Mouse (Mus musculus): ENCODE data around the gene Gm5788. TPM values are rescaled to one million over a fixed set of nuclear protein-coding genes. Genes with fewer than 3 reads are reported as not detected.

Gene Gm5788
- not detected for total RNA-seq (2023)

DNA sequence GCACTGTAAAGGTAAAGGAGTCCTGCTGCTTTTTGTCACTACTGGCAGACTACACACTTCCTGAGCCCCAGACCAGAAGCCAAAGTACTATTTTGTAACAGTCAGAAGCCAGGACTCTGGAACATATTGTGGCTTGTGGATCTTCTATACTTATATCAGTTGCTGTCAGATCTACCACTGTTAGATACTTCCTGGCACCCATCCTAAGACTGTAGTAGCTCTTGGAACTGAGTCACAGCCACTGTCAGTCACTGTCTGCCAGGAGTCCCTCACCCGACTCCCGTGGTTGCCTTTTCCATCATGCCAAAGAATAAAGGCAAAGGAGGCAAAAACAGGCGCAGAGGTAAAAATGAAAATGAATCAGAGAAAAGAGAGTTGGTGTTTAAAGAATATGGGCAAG, at the start of gene Gm5788:
Gene Gm5788 (plus strand): TSS at position 301 of the 400 bp plus-strand sequence.

DNA sequence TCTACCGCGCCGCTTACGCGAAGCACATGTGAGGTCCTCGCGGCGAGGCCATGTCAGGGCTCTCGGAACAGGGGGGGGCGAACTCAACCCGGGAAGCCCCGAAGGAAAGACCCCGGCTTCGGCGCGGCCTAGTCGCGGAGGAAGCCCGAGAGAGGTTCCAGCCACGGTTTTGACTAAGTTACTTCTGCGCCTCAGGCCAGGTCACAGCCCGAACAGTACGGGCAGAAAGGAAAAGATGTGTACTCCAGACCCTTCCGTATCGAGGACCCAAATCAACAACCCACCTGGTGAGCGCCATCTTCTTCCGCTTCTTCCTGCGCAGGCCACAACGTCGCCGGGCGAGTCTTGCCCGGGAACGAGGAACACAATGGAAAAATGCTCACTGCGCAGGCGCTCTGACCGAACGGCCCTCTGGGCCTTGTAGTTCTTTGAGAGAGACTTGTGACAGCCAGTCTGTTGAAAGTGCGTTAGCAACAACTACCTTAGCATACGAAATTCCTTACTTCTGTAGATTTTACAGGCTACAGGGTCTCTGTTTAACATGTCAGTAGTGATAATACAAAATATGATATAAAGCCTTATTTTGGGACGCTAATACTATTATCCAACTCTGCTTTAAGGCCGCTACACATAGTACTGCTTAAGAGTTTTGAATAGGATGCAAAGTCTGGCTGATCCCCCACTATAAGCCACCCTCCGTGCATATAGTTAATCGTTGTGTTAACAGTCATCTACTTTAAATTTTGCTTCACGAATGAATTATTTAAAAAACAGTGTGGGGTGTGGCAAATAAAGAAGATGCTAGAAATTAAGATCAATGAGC, 22.3 kb upstream of the Gm5788 start, which contains the start of gene Snw1:
Gene Snw1 (minus strand): TSS at position 311 of the 823 bp plus-strand sequence.

DNA sequence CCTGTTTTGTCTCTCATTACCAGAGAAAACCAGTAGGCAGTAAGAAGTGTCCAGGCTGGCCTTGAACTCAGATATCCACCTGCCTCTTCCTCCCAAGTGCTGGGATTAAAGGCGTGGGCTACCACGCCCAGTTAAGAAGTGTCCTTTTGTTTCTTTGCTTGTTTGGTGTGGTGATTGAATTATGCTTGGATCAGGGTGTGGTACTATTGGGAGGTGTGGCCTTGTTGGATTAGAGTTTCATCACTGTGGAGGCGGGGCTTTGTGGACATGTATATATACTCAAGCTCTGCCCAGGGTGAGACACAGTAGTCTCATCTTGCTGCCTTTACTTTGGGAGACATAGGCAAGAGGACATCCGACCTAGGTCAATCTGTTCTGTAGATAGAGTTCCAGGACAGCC, 19.5 kb downstream of the Gm5788 start, which contains the start of gene Gm8300:
Gene Gm8300 (plus strand): TSS at position 301 of the 400 bp plus-strand sequence.

Other genes with a start within 250 kb of the Gm5788 start
- gene Vipas39, start 228.5 kb upstream of the Gm5788 start, total RNA-seq (2023) = 10 to 100 TPM; 21.2 to 25.7 TPM
- gene Ahsa1, start 228.2 kb upstream of the Gm5788 start, total RNA-seq (2023) = 100 to 1,000 TPM; 106 to 119 TPM
- not detected for gene Ism2, start 195.0 kb upstream of the Gm5788 start, total RNA-seq (2023)
- gene Sptlc2, start 106.4 kb upstream of the Gm5788 start, total RNA-seq (2023) = 10 to 100 TPM; 71.9 to 81.9 TPM
- gene Slirp, start 50.8 kb upstream of the Gm5788 start, total RNA-seq (2023) = 10 to 100 TPM; 39.2 to 44.1 TPM
- 10 to 100 TPM; 84.7 to 87.6 TPM for gene Alkbh1, start 50.7 kb upstream of the Gm5788 start, total RNA-seq (2023)
- 10 to 100 TPM; 84.8 to 91.5 TPM for gene Snw1, start 22.4 kb upstream of the Gm5788 start, total RNA-seq (2023)
- gene Gm8300, start 19.6 kb downstream of the Gm5788 start, total RNA-seq (2023) = not detected
- not detected for gene Oog1, start 108.0 kb downstream of the Gm5788 start, total RNA-seq (2023)
- not detected for gene Gm4027, start 124.1 kb downstream of the Gm5788 start, total RNA-seq (2023)
- not detected for gene Gm16381, start 149.9 kb downstream of the Gm5788 start, total RNA-seq (2023)

Measured in T-cell, adult 66 days (primary cell).